Mouse (Mus musculus) hindbrain, postnatal 0 days (tissue): ENCODE measurements around the gene Fam240a. TPM values are rescaled to one million over a fixed set of nuclear protein-coding genes. Genes with fewer than 3 reads are reported as not detected.
A peak's percentile ranks its signal among the peaks of the same experiment; 100 is the strongest.

Experiments used
- ATAC-seq: fragments of 200-750 bp; cut with Nextera tagmentation; 2 replicates; pipeline ENCODE4 v1.8.0; 2017; ENCODE audit warnings: mild to moderate bottlenecking, moderate TSS enrichment, moderate library complexity
- DNase-seq: peaks from one replicate; pipeline ENCODE4 v3.0.0-alpha.2; 2015; ENCODE audit warnings: low spot score
- H3K27ac ChIP-seq: fragments of 300-500 bp; sonication (generic); 2 replicates; pipeline ENCODE4 v1.5.1; 2014; ENCODE audit warnings: mild to moderate bottlenecking
- H3K27me3 ChIP-seq: fragments of 300-500 bp; sonication (generic); 2 replicates; pipeline ENCODE4 v1.6.1; 2014; ENCODE audit warnings: low read length, mixed read lengths; ENCODE audit not compliant: insufficient read depth
- H3K36me3 ChIP-seq: fragments of 300-500 bp; sonication (generic); 2 replicates; pipeline ENCODE4 v1.6.1; 2014; ENCODE audit warnings: low read length, mixed read lengths; ENCODE audit not compliant: insufficient read depth
- H3K4me1 ChIP-seq: fragments of 300-500 bp; sonication (generic); 2 replicates; pipeline ENCODE4 v1.6.1; 2014; ENCODE audit warnings: antibody characterized with exemption, low read length, mixed read lengths; ENCODE audit not compliant: insufficient read depth
- H3K4me2 ChIP-seq: fragments of 300-500 bp; sonication (generic); 2 replicates; pipeline ENCODE4 v1.6.1; 2014; ENCODE audit warnings: low read depth, mild to moderate bottlenecking, low read length, moderate library complexity, mixed read lengths
- H3K4me3 ChIP-seq: fragments of 300-500 bp; sonication (generic); 2 replicates; pipeline ENCODE4 v1.5.1; 2014; ENCODE audit warnings: low read length
- H3K9ac ChIP-seq: fragments of 300-500 bp; sonication (generic); replicated peaks from 2 replicates; pipeline ENCODE4 v1.6.1; 2014; ENCODE audit warnings: mild to moderate bottlenecking, low read length, moderate library complexity, mixed read lengths
- H3K9me3 ChIP-seq: fragments of 300-500 bp; sonication (generic); 2 replicates; pipeline ENCODE4 v1.6.1; 2016; ENCODE audit warnings: low read length, mixed read lengths
- CTCF ChIP-seq: IDR thresholded peaks from 2 replicates; pipeline ENCODE4 v1.5.1; 2016; ENCODE audit warnings: antibody characterized with exemption, control low read depth, low read depth
- WGBS: fragments of 180-500 bp; shearing (Covaris S2); extraction: QIAGEN DNeasy Blood & Tissue Kit; methylation state at CpG from one replicate; pipeline ENCODE4 v1.1.7; 2014; 5-methylcytosine and 5-hydroxymethylcytosine counted together
- polyA plus RNA-seq: library from polyadenylated mRNA; unstranded; fragments of >200 nt; fragmentation: Nextera tagmentation; extraction: Ambion mirVana; gene quantifications from 2 replicates; pipeline ENCODE4 v1.2.1, GENCODE M21; 2015
- total RNA-seq: library from RNA; depleted of rRNA; stranded (reverse); fragments of >200 nt; gene quantifications from 2 replicates; pipeline ENCODE4 v1.2.3, GENCODE M21; 2014

Fam240a gene
- total and polyA plus RNA-seq, 2 experiments from 2014 or later: not detected

GRCm38 (mm10) chr9:110931573-110931972 lies 14.9 kb upstream of the Fam240a start:
- Histone ChIP-seq H3K4me2 (no peak overlapping the region), H3K9me3 (no peaks in the 10 kb centered on the region), H3K4me3 (no peak overlapping the region), H3K27me3 (no peaks in the 10 kb centered on the region), H3K4me1 (peaks cover 13% of the 10 kb centered on the region), H3K36me3 (no peaks in the 10 kb centered on the region), H3K27ac (0 out of 2 replicates have a peak overlapping the region, but pooled peaks have one; percentile 82), H3K9ac (no peak overlapping the region)
- WGBS: 40% methylated on average over 6 of the region's 6 CpGs
- DNase-seq (peak; percentile 47), ATAC-seq (peak; percentile 42; the same call in 1 of the 2 replicates)
- no peak for TF ChIP-seq CTCF

GRCm38 (mm10) chr9:110922759-110923158 lies 6.1 kb upstream of the Fam240a start:
- TF ChIP-seq CTCF: peak; percentile 96
- DNase-seq (peak; percentile 87), ATAC-seq (no peak)
- Histone ChIP-seq H3K9me3 (no peaks in the 10 kb centered on the region), H3K4me1 (no peaks in the 10 kb centered on the region), H3K27ac (no peak overlapping the region), H3K4me2 (no peak overlapping the region), H3K27me3 (no peaks in the 10 kb centered on the region), H3K4me3 (no peak overlapping the region), H3K36me3 (no peaks in the 10 kb centered on the region), H3K9ac (no peak overlapping the region)
- WGBS: 19% methylated on average over 7 of the region's 7 CpGs

DNA sequence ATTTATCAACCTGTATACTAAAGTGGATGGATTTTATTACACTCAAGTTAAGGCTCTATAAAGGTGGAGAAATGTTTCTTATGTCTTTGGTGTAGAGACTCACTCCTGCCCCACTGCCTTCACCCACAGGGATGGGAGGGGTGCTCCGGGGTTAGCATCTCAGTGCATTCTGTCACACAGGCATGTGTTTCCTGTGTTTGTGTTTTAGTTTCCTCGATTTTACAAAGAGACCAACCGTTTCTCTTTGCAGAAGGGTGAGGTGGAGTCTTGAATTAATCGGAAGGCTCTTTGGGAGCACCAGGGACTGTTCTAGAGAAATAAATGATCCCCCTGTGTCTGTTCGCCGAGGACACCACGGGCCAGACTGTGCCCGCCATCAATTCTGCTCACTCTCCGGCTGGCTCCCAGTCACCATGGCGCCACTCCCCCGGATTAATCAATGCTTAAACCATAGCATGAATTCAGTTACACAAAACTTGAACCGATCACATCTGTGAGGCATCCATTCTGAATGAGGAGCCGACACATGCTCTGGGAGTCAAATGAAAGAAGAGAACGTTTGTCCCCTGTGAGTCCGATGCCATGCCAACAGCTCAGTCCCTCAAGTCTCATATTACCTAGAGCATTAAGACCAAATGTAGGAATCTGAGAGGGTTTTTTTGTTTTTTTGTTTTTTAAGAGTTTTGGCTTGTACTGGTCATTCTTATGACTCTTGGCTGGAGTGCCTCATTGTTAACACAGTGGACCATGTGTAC lies 4.2 kb upstream of the Fam240a start:
- ATAC-seq (peak; percentile 53; the same call in 1 of the 2 replicates), DNase-seq (peak; percentile 22)
- no peak overlapping the region for H3K9ac ChIP-seq
- H3K27ac ChIP-seq: no peak overlapping the region
- H3K27me3 ChIP-seq: no peaks in the 10 kb centered on the region
- no peaks in the 10 kb centered on the region for H3K36me3 ChIP-seq
- TF ChIP-seq CTCF: no peak
- WGBS: 35% methylated on average over 15 of the region's 15 CpGs
- H3K4me1 ChIP-seq: no peaks in the 10 kb centered on the region
- no peak overlapping the region for H3K4me3 ChIP-seq
- no peak overlapping the region for H3K4me2 ChIP-seq
- H3K9me3 ChIP-seq: no peaks in the 10 kb centered on the region

DNA sequence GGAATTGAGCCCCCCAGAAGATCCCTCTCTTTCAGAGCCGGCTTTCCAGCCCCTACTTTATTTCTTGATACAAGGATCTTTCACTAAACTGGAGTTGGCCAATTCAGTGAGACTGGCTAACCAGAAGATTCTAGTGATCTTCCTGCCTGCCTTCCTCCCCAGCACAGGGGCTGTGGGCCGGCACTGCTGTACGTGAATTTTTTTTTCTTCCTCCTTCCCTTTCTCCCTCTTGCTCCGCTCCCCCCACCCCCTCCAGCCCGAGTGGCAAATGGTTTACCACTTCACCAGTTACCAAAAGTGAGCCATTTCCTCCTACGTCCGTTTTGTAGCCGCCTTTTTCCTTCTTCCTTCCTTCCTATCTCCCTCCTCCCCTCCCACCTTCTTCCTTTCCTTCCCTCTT lies 1.2 kb downstream of the Fam240a start:
- WGBS: 81% methylated on average over 8 of the region's 8 CpGs
- H3K27ac ChIP-seq: no peak overlapping the region
- no peaks in the 10 kb centered on the region for H3K36me3 ChIP-seq
- no peak overlapping the region for H3K4me3 ChIP-seq
- no peaks in the 10 kb centered on the region for H3K4me1 ChIP-seq
- no peaks in the 10 kb centered on the region for H3K27me3 ChIP-seq
- no peak for ATAC-seq
- no peak for DNase-seq
- no peak for TF ChIP-seq CTCF
- H3K4me2 ChIP-seq: no peak overlapping the region
- no peak overlapping the region for H3K9ac ChIP-seq
- no peaks in the 10 kb centered on the region for H3K9me3 ChIP-seq

- Histone ChIP-seq H3K36me3 (no peaks in the 10 kb centered on the region), H3K9me3 (no peaks in the 10 kb centered on the region), H3K27me3 (no peaks in the 10 kb centered on the region), H3K9ac (no peak overlapping the region), H3K4me1 (no peaks in the 10 kb centered on the region), H3K27ac (no peak overlapping the region), H3K4me2 (no peak overlapping the region), H3K4me3 (no peak overlapping the region)
- ATAC-seq (no peak), DNase-seq (no peak)
- WGBS: 63% methylated on average over 21 of the region's 21 CpGs
- TF ChIP-seq CTCF: no peak
These were observed 1.9 kb downstream of the Fam240a start for GRCm38 (mm10) chr9:110914631-110915236.

DNA sequence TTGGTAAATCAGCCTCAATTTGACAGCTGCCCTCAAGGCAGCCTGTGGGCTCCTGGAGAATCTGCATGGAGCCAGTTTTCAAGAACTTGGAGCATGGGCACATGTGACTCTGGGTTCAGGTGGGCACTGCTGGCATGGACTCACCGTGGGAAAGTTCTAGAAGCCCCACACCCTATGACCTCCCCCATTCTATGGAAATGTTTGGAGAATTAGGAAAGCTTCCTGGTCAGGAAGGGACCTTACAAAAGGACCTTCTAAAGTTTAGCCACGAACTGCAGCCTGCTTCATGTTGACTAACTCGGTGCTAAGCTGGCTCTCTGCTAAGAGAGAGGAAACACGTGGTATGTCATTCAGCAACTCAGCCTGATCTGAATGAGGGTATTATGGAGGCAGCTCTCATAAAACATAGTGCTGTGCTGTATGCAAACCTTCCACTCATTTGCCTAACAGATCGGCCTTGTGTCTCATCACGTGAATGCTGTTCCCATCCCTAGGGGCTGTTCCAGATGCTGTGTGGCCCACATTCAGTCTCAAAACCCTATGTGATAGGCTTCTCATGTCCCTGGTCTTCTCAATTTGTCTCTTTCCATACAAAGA lies 7.2 kb downstream of the Fam240a start:
- no peaks in the 10 kb centered on the region for H3K36me3 ChIP-seq
- H3K4me1 ChIP-seq: no peaks in the 10 kb centered on the region
- H3K9me3 ChIP-seq: no peaks in the 10 kb centered on the region
- no peak overlapping the region for H3K4me3 ChIP-seq
- ATAC-seq: 0 out of 2 replicates have a peak, but pooled peaks have one; percentile 40
- no peak for DNase-seq
- no peak overlapping the region for H3K4me2 ChIP-seq
- H3K27me3 ChIP-seq: no peaks in the 10 kb centered on the region
- no peak overlapping the region for H3K9ac ChIP-seq
- no peak for TF ChIP-seq CTCF
- no peak overlapping the region for H3K27ac ChIP-seq
- 68% methylated on average over 6 of the region's 6 CpGs for whole genome bisulfite sequencing
